Mouse (Mus musculus) layer of hippocampus, postnatal 25 days (tissue): Measurements from ENCODE around the gene Wdr61. TPM values are rescaled to one million over a fixed set of nuclear protein-coding genes. Genes with fewer than 3 reads are reported as not detected.
A peak's percentile ranks its signal among the peaks of the same experiment; 100 is the strongest.

Source experiments
- DNase-seq, 2 experiments: peaks; one replicate each; pipeline ENCODE4 v3.0.0; 2022; ENCODE audit warnings: mixed read lengths in 2 of 2, low spot score in 1 of 2; ENCODE audit errors: extremely low spot score in 1 of 2
- total RNA-seq, 2 experiments: library from RNA; stranded (reverse); gene quantifications; 2 replicates each; pipeline ENCODE4 v1.2.3; 2021

Gene Wdr61
- 10 to 100 TPM; 57.7 to 61.0 TPM for total RNA-seq

DNA sequence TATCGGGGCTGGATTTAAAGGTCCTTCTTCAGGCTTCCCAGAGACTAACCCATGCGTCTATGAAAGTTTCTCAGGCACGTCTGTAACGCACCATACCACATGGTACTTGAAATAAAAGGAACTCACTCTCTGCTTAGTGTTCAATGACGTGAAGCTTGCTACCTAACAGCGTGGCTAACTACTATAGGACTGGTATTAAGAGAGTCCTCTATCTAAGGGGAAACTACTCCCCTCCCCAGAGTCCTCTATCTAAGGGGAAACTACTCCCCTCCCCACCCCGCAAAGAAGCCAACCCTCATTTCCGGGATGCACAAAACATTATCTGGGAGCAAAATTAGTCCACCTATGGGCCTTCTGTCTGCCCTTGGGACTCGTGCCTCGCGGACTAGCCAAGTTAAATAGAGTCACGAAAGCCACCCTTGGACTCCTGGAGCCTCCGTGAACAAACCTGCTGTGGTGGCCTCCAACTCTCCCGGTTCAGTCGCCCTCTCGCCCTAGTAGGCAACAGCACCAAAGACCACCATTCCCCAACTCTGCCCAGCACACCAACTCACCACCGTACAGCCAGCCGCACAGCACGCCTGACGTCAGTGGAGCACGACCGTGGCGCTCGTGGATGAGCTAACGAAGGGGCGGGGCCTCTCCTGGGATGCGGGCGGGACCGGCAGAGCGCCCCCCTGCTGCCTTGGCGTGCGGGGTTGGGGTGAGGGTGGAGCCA lies at the start of gene Wdr61:
Wdr61 (minus strand) TSS at position 599 of the 718 bp plus-strand sequence.
- peak; percentile 96 to 97 for DNase-seq

DNA sequence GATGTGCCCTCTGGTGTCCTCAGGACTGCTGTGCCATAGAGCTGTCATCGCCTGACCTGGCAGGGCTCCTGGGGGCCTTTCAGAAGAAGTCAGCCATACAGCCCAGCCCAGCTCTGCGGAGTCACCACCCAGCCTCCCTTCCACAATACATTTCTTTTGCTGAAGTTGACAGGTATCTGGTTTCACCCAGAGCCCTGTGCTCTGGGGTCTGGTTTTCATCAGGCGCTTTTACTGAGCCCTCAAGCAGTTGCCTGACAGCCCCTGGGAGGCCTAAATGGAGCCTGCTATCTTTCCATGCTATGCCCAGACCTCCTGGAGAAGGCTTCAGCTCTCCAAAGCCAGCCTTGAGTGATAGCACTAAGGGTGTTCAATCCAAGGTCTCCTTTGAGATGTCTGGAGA lies 49.7 kb upstream of the Wdr61 start:
- DNase-seq = no peak

DNA sequence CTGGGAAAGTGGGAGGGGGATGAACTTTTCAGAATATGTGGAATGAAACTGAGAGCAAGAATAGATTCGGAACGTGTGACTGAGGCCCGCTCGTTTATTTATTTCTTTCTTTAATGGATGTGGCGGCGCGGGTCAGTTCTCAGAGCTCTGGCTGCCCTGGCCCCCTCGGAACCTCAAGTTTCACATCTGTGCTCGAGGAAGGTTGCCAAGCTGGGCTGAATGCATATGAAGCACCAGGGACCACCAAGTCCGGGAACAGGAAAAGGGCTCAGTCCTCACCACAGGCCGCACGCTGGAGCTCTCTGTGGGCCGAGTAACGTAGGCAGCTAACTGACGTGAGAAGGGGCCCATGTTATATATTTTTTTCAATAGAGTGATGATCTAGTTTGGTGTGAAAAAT lies 48.2 kb upstream of the Wdr61 start:
- DNase-seq = no peak

DNA sequence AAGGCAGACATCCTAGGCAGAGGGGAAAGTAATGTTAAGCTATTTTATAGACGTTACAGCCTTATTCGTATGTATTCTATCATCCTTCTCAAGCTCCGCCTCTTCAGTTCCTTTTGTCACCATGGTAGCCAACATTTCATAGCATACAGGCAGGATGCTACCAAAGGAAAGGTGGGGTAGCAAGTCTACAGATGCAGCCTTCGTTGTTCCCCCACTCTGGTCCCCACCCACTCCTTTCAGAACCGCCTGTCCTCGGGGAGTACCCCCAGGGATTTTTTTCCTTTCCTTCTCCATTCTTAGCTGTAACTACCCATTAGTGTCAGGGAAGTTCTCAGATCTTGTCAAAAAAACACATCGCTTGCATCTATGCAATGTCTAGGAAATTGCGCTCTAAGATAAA lies 45.0 kb upstream of the Wdr61 start:
- no peak for DNase-seq

DNA sequence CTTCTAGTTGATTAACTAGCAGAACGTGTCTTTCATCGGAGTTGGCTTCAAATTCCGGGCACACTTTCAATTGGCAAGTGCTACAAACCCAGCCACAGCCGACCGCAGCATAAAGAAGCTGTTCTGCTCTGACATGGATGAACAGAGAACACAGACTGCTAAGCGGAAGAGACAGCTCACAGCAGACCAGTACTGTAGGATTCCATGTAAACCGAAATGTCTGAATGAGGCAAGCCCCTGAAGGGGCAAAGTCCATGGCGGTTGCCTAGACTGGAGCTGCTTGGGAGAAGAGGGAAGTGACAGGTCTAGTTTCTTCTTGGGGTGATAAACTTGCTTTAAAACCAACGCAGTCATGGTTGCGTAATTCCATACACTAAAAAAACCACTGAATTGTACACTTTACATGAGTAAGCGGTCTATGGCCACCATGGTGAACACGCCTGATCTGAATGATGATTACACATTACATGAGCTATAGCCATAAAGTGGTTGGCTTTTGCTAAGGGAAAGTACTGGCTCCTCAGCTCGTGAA lies 42.2 kb upstream of the Wdr61 start:
- no peak for DNase-seq

DNA sequence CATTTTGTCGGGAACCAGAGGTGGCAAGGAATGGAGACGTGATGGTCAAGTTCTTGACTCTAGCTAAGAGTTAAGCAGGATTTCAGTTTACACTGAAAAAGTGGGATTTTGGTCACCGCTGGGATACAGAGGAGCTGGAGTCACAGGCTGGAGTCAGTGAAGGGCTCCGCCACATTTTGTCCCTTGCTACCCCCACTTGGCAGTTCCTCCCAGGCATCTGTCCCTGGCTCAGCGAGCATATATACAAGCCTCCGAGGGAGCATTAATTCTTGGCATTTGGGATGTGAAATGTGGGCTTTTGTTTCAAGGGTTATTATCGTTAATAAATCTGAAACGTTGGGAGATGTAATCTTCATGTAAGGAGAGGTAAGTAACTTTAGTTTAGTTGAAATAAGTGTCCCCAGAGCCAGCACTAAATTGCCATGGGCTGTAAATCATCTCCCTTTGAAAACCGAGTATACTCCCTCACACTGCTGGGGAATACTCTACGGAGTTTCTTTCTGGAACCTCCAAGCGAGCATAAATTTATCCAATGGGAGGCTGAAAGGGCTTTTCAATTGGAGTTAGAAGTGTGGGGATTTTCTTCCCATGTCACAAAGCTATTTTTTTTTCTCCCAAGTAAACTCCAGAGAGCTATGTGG lies 35.9 kb upstream of the Wdr61 start:
- no peak for DNase-seq

DNA sequence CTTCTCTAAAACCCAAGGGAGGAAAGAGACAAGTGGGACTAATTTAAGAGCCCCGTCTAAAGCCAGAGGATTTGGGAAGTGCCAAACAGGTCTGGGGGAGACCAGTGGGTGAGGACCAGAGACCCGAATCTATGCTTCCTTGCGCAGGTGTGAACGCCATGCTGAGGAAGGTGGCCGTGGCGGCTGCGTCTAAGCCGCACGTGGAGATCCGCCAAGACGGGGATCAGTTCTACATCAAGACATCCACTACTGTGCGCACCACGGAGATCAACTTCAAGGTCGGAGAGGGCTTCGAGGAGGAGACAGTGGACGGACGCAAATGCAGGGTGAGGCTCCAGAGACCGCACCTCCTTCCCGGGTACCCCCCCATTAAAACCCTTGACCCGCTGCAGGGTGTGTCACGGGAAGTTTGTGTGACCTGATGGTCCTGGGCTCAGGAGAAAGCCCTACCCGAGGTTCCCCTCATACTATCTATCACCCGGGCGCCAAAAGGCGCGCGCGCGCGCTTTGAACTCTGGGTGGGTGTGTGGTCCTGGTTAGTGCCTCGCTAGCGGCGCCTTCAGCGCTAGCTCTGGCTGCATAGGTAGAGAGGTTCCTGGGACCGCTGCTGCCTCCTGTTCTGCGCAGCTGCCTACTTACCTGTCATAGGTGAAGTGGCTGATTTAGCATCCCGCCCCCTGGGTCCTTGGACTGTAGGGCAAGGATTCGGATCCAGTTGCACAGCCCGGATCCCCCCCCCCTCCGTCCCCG lies 31.2 kb upstream of the Wdr61 start:
- DNase-seq = no peak

DNA sequence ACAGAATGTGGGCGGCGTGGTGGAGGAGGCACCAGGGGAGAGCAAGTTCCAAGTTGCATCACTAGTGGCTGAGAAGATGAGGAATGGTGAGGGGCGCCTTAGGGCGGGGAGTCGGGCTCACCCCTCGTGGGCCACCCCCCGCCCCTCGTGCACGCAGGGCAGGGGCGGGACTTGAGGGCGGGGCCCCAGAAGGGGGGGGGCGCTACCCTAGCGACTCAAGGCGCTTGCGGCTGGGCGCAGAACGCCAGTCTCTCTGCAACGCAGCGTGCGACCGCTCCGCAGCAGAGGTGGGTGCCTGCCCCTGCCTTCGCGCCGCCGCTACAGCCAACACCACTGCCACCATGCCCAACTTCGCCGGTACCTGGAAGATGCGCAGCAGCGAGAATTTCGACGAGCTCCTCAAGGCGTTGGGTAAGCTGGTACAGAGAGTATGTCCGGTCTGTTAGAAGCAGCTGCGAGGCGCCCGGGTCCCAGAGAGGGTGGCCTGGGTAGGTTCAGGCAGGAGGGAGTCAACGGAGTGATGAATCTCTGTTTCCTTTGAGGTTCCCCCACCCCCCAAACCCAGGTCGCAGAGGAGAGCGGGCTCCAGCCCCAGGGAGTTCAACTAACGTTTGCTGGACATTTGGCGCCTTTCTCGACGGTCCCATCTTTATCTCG lies 30.4 kb upstream of the Wdr61 start, which contains the start of gene Crabp1:
Crabp1 (plus strand) TSS at position 188 of the 657 bp plus-strand sequence.
- no peak for DNase-seq

DNA sequence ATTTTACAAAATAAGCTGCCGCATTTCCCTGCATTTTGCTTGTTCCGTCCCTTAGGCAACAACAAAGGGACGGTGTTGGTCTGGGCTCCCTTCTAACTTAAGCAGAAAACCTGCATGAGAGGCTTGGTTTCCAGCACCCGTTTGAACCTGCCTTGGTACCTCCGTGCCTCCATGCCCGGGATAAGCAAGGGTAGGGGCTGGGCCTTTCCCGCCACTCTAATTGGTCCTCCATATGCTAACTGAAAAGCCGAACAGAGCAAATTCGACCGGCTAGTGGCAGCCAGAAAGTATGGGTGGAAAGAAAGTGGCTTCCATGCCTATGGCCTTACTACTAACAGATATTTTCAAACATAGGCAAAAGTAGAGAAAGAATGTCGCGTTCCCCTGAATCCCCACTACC lies 29.8 kb upstream of the Wdr61 start:
- no peak for DNase-seq

DNA sequence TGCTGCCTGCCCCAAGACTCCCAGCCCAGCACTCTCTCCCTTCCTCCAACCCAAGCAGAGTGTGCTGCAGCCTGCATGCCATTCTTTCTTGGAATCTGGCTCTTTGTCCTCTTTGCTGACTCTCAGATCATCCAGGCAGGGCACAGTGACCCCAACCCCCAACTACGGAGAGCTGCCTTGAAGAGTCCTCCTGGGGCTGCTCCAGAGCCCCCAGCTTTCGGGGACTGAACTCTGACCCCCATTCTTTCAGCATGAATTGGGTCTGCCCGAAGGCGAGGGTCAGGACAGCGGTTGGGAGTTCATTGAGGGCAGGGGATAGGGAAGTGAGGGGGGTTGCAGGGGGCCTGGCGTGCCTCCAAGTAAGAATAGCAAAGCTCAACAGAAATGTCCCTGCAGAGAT lies 25.3 kb upstream of the Wdr61 start:
- no peak for DNase-seq

DNA sequence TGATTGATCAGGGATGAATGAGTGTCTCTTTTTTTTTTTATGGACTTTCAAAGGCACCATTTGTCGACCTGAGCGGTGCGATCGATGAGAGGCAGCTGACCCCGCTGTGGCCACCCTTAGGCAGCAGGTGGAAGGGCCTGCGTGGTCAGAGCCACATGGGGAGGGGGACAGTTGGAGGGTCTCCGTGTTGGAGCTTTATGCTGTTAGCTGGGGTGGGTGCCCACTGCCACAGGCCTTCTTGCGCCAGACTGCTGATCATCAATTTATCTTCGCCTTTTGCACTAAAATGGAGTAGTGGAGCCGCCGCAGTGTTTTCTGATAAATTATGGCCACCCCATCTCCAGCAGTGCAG lies 18.6 kb upstream of the Wdr61 start:
- DNase-seq = no peak

DNA sequence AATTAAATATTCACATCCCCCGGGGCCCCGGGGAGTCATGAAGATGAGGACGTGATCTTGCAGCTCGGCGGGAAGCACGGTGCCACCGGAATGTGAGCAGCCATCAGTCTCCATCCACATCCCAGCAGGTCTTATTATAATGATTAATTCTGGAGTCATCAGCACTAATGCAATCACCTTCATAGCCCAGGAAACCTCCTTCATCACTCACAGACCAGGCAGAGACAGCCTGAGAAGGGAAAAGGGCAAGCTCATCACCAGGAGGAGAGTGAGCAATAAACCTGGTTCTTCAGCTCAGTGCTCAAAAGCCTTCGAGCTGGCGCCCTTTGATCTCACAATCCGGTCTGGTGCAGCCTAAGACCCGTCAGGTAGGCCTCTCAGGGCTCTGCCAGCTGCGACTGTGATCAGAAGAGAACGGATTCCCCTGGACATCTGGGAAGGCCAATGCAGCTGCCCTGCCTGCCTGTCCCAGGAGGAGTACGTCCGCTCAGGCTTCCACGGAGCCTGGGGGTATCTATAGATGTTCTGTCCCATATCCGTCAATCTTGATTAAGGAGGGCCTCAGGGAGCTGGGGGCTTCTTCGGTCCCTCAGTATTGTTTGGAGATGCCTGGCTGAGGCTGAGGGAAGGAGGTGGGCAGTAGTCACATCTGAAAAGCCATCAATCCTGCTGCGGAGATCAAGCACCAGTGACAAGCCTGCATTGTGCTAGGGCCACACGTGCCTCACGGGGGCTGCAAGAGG lies 18.1 kb upstream of the Wdr61 start:
- no peak for DNase-seq

DNA sequence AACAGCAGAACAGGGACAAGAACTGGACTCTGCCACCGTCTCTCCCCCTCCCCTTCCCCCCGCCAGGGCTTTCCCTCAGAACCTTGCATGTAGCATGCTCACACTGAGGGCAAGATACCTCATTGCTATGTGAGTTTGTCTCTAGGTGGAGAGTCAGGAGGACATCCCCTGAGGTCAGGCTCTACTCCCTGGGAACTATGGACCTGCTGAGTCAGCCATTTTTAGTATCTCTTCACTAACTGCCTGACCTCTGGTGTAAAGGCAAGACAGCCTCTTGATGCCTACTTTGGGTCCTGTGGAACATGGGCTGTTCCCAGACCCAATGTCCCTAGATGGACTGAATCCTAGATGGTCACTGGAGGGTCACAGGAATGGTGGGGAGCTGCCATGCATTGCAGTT lies 17.4 kb upstream of the Wdr61 start:
- DNase-seq = no peak

DNA sequence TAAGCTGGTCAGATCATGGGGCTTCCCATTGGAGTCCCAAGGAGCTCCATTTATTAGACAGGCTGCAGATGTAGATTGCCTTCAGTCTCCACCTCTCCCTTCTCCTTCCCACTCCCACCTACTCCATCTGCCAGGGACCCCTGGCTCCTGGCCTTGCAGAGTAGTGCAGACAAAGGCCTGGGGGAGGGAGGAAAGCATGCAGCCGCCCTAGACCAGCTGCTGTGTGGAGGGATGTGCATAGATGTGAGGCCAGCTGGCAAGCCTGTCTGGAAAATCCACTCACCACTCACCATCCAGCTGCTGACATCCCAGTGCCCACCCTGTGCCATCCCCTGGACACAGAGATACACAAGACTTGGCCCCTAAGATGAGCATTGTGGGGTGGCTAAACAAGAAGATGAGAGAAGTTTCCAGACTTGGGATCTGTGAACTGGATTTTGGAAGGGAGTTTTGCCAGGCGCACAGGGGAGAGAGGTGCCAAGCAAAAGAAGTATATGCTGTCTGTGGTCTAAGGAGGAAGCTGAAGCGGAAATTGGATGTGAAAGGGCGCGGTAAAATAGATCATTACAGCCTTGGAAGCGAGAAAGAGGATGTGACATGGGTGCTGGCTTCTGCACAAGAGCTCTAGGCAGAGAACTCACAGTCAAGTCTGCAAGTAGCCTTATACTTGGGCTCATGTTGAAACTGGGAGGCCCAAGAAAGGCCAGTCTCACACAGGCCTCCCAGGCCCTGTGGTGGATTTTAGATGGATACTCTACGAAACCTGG lies 16.1 kb upstream of the Wdr61 start:
- DNase-seq = no peak

DNA sequence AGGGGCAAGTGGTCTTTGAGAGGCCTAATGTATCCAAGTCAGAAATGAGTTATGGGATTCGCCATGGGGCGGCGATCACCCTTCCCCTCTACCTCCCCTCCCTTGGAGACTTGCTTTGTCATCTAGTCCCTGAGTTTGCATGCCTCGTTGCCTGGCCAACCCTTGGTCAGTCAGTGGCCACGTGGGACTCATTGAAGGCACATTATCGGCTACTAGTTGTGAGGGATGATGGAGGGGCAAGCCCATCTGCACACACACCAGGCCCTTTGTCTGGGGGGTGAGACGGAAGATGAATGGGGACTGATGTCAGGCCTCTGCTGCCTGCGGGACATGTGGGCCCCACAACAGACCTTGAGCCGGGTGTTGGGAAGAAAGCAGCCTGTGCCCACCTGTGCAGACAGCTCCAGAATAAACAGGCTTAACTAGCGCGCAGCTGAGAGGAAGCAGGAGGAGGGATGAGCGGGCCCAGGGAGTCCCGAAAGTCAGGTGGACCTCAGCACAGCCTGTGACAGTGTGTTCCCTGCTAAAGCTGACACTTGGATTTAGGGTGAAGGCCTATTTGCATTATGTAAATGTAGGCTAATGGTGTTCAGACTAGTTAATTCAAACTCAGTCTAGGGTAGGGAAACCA lies 11.5 kb upstream of the Wdr61 start:
- no peak for DNase-seq

DNA sequence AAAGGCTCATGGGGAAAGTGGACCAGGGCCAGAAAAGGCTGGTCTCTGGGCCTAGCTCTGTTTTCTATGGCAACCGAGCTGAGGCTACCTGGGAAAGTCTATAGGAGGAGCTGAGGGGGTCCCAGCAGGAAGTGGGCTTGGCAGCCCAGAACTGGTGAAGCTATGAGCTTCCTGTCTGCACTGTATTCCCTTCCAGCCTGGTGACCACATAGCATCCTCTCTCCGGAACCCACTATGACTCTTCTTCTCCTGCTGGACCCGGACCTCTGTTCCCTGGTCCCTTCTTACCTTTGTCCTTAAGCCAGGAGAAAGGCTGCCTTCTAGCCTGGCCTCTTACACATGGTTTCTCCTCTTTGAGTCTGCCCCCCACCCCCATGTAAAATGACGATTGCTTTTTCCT lies 9.6 kb upstream of the Wdr61 start:
- no peak for DNase-seq

DNA sequence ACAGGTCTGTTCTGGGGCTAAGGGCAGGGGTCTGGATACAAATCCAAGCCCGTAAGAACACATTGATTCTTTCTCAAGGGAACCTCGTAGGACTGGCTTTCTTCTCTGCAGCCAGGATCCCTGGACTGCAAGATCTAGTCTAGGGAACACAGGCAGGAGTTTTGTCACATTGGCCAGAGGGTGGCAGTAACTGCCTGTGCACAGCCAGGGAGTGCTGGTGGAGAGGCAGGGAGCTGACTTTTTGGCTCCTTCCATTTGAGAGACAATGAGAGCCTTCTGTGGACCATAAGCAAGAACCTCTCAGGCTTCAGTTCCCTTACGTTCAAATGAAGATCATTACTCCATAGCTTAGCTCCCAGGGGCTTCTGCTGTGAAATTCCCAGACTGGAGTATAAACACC lies 4.1 kb upstream of the Wdr61 start:
- peak; percentile 34 to 58 for DNase-seq

DNA sequence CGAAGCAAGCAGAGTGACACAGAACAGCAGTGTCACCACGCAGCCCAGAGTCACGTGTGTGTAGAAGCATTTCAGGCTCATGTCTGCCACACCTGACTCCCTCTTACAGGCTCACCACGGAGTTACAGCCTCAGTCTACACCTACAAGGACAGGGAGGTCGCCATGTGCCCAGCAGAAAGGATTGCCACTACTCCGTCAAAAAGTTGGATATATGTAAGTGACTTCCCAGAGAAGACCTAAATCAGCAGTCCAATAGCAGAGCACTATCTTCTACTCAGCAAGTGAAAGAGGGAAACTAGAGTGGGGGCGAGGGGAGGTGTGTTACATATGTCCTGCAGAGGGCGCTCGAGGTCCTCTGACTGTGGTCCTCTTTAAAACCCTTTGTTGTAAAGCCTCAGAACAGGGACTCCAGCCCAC lies 2.0 kb upstream of the Wdr61 start:
- peak in 1 of 2 experiments; percentile 39 for DNase-seq
